Mouse (Mus musculus): ENCODE measurements around the gene Tango6. TPM values are rescaled to one million over a fixed set of nuclear protein-coding genes. Genes with fewer than 3 reads are reported as not detected.

The Tango6 gene
- total RNA-seq, 2 experiments from 2014 or later: 9.3 to 9.4 TPM

Other genes starting within 250 kb of the Tango6 start
- gene 6030452D12Rik, start 182.5 kb upstream of the Tango6 start, total RNA-seq (2021): not detected
- 1 to 10 TPM; 2.8 to 3.3 TPM for gene Cdh3, start 172.2 kb upstream of the Tango6 start, total RNA-seq (2021)
- gene Gm10073, start 109.6 kb upstream of the Tango6 start, total RNA-seq (2021): 100 to 1,000 TPM; 112 to 113 TPM
- gene Cdh1, start 79.7 kb upstream of the Tango6 start, total RNA-seq (2021): under 1 TPM; 0.07 to 0.26 TPM
- 1 to 10 TPM; 1.9 to 2.4 TPM for gene Has3, start 187.2 kb downstream of the Tango6 start, total RNA-seq (2021)
- 10 to 100 TPM; 23.8 to 25.0 TPM for gene Utp4, start 210.6 kb downstream of the Tango6 start, total RNA-seq (2021)